Mouse (Mus musculus) testis, adult 2 months (tissue): Measurements from ENCODE around the gene Sdsl. TPM values are rescaled to one million over a fixed set of nuclear protein-coding genes. Genes with fewer than 3 reads are reported as not detected.

Source experiments
- H3K27ac ChIP-seq: fragments of 200-500 bp; 2 replicates; pipeline ENCODE4 v1.5.1; 2012; ENCODE audit warnings: low read depth, low read length; ENCODE audit not compliant: control insufficient read depth, insufficient read depth
- H3K27me3 ChIP-seq: fragments of 200-500 bp; 2 replicates; pipeline ENCODE4 v1.6.1; 2012; ENCODE audit warnings: mild to moderate bottlenecking, low read length, moderate library complexity; ENCODE audit not compliant: control insufficient read depth, insufficient read depth
- H3K36me3 ChIP-seq: fragments of 200-500 bp; 2 replicates; pipeline ENCODE4 v1.6.1; 2012; ENCODE audit warnings: mild to moderate bottlenecking, low read length; ENCODE audit not compliant: control insufficient read depth, insufficient read depth
- H3K4me1 ChIP-seq: fragments of 200-500 bp; 2 replicates; pipeline ENCODE4 v1.6.1; 2012; ENCODE audit warnings: low read length; ENCODE audit not compliant: control insufficient read depth, insufficient read depth
- H3K4me3 ChIP-seq: fragments of 200-500 bp; 2 replicates; pipeline ENCODE4 v1.5.1; 2012; ENCODE audit warnings: low read depth, mild to moderate bottlenecking, low read length, moderate library complexity, mixed read lengths; ENCODE audit not compliant: control insufficient read depth
- CTCF ChIP-seq: fragments of 200-500 bp; IDR thresholded peaks from 2 replicates; pipeline ENCODE4 v1.5.1; 2012; ENCODE audit warnings: low read depth, mild to moderate bottlenecking, inconsistent platforms, low read length, moderate library complexity; ENCODE audit not compliant: control insufficient read depth, insufficient read depth, insufficient replicate concordance
- POLR2A ChIP-seq: fragments of 200-500 bp; IDR thresholded peaks from 2 replicates; pipeline ENCODE4 v1.6.1; 2012; ENCODE audit warnings: low read depth, mild to moderate bottlenecking, inconsistent platforms, low read length, moderate library complexity; ENCODE audit not compliant: control insufficient read depth
- polyA plus RNA-seq: library from polyadenylated mRNA; depleted of rRNA; stranded (reverse); fragments of >200 nt; gene quantifications from 2 replicates; pipeline ENCODE4 v1.2.3, GENCODE M21; 2012

Sdsl gene
- polyA plus RNA-seq, 1 experiment, result 6.1 TPM

DNA sequence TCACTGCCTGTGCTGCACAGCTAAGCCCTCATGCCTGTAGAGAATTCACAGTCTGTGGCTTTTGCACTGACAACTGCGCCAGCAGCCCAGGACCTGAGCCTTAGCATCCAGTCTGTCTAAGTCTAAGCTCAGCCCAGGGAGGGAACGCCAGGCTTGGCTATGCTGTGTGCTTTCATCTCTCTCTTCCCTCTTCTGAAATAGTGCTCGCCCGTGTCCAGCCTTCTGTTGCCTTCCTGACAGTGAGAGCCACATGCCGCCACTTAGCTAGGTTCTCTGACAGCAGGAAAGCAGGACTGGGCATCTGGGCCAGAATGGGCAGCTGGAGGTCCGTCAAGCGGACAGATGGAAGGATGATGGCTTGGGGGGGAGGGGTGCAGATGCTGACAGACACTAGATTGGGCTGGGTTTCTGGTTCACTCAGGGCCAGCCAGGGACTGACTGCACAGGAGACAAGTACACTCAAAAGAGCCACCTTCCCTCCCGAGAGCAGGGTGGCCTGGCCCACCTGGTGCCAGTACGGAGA, 21.3 kb upstream of the Sdsl start:
- Histone ChIP-seq H3K27ac (no peak overlapping the region), H3K4me1 (peaks cover 4% of the 10 kb centered on the region; the same call in 1 of the 2 replicates), H3K27me3 (no peaks in the 10 kb centered on the region), H3K4me3 (no peak overlapping the region), H3K36me3 (no peaks in the 10 kb centered on the region; the same call in 1 of the 2 replicates)
- TF ChIP-seq CTCF, result no peak
- TF ChIP-seq POLR2A, result no peak

DNA sequence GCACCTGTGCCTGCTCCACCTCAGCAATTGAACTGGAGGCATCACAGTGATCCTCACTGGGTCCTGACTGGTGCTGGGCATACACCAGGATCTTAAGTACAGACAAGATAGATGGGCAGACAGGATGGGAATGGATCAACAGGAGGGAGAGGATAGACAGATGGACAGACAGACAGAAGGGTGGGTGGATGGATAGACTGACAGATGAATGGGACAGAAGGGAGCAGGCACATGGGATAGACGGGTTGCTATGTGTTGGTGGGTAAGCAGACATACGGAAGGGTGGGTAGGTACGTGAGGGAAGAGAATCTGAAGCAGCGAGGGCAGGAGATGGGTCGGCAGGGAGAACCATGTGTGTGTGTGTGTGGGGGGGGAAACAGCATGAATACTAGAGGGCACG, 20.8 kb upstream of the Sdsl start:
- Histone ChIP-seq H3K4me3 (no peak overlapping the region), H3K4me1 (peaks cover 4% of the 10 kb centered on the region; the same call in 1 of the 2 replicates), H3K27me3 (no peaks in the 10 kb centered on the region), H3K27ac (no peak overlapping the region), H3K36me3 (no peaks in the 10 kb centered on the region; the same call in 1 of the 2 replicates)
- no peak for TF ChIP-seq CTCF

DNA sequence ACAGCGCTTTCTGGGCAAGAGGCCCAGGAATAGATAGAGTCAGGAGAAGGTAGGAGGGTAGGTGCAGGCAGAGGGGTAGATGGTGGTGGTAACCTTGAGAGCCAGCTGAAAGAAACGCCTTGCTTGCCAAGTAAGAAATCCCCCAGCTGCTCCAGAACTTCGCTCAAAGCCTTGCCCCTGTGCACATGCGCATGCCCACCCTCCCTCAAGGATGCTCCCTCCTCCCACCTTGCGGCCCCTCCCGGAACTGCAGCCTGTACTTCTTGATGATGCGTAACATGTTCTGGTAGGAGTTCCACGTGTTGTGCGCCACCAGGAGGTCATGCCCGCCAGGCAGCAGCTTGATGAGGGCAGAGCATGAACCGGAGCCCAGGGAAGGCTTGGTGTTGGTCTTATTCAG, 19.8 kb upstream of the Sdsl start:
- Histone ChIP-seq H3K4me1 (peaks cover 4% of the 10 kb centered on the region; the same call in 1 of the 2 replicates), H3K4me3 (no peak overlapping the region), H3K36me3 (no peaks in the 10 kb centered on the region; the same call in 1 of the 2 replicates), H3K27ac (no peak overlapping the region), H3K27me3 (no peaks in the 10 kb centered on the region)
- TF ChIP-seq CTCF, result peak; percentile 71; the same call in 1 of the 2 replicates
- no peak for TF ChIP-seq POLR2A

DNA sequence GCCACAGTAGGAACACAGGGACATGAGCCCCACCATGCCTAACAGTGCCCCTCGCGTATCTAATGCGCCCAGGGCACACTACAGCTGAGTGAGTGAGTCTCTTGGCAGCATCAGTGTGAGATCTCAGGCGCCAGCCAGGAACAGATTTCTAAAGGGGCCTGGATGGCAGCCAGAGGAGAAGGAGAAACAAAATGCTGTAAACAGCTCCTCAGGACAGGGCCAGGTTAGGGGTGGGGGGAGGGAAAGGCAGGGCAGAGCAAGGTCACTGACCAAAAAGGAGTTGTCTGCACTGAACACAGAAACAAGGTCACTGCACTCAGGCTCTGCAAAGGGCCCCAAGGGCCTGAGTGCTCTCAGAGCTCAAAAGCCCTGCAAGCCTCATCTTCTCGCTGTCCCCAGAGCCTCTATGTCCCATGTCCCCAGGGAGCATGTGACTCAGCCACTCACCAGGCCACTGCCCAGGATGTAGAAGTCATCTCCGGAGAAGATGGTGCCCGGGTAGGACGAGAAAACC, 18.1 kb upstream of the Sdsl start:
- Histone ChIP-seq H3K27me3 (no peaks in the 10 kb centered on the region), H3K36me3 (no peaks in the 10 kb centered on the region; the same call in 1 of the 2 replicates), H3K4me3 (no peak overlapping the region), H3K4me1 (peaks cover 4% of the 10 kb centered on the region; the same call in 1 of the 2 replicates), H3K27ac (no peak overlapping the region)
- TF ChIP-seq POLR2A, result no peak
- no peak for TF ChIP-seq CTCF

DNA sequence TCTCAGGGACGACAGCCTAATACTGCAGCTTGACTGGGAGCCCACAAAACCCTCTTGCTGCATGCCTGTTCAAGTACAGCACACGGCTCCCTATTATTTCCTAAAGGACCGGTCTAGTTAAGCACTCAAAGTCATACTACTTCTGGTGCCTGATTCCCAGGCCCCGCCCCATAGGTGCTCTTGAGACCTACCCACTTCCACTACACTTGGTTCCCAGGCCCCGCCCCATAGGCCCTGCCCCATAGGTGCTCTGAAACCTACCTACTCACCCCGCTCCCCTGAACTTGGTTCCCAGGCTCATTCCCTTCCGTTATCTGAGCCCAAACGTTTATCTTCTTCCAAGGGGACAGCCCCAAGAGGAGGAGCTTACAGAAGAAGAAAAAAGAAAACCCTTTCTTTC, 15.2 kb upstream of the Sdsl start:
- Histone ChIP-seq H3K4me3 (no peak overlapping the region), H3K36me3 (no peaks in the 10 kb centered on the region; the same call in 1 of the 2 replicates), H3K27me3 (no peaks in the 10 kb centered on the region), H3K27ac (no peak overlapping the region), H3K4me1 (peaks cover 2% of the 10 kb centered on the region; the same call in 1 of the 2 replicates)
- no peak for TF ChIP-seq CTCF
- no peak for TF ChIP-seq POLR2A

DNA sequence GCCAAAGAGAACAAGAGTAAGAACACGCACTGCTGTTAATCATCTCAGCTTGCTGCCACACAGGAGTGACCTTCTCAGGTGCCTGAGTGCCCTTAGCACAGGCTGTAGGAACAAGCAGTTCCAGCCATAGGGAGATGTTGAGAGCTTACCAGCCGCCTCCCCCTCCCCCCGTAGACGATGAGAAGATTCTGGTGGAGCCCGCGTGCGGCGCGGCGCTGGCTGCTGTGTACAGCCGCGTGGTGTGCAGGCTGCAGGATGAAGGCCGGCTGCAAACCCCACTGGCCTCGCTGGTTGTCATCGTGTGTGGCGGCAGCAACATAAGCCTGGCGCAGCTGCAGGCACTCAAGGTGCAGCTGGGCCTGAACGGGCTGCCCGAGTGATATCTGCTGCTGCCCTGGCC, 10.8 kb upstream of the Sdsl start:
- TF ChIP-seq POLR2A, result no peak
- no peak for TF ChIP-seq CTCF
- no peaks in the 10 kb centered on the region for H3K27me3 ChIP-seq
- no peaks in the 10 kb centered on the region; the same call in 1 of the 2 replicates for H3K36me3 ChIP-seq
- H3K27ac ChIP-seq, result no peak overlapping the region
- no peaks in the 10 kb centered on the region for H3K4me1 ChIP-seq
- no peak overlapping the region for H3K4me3 ChIP-seq

DNA sequence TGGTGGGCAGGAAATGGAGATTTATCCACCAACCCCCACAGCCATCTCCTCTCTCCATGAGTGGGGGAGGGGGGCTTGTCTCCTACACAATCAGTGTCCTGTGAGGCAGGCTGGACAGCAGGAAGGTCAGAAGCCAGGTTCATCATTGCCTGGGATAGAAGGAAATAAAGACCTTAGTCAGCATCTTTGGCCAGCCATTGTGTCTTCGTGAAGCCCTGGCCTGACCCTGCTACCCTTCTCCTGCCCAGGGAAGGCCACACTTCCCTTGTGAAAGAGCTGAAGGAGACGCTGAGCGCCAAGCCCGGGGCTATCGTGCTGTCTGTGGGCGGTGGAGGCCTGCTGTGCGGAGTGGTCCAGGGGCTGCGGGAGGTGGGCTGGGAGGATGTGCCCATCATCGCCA, 8.6 kb upstream of the Sdsl start:
- H3K4me3 ChIP-seq, result no peak overlapping the region
- H3K36me3 ChIP-seq, result no peaks in the 10 kb centered on the region
- H3K4me1 ChIP-seq, result peaks cover 4% of the 10 kb centered on the region; the same call in 1 of the 2 replicates
- TF ChIP-seq POLR2A, result no peak
- TF ChIP-seq CTCF, result no peak
- H3K27ac ChIP-seq, result no peak overlapping the region
- no peaks in the 10 kb centered on the region; the same call in 1 of the 2 replicates for H3K27me3 ChIP-seq

DNA sequence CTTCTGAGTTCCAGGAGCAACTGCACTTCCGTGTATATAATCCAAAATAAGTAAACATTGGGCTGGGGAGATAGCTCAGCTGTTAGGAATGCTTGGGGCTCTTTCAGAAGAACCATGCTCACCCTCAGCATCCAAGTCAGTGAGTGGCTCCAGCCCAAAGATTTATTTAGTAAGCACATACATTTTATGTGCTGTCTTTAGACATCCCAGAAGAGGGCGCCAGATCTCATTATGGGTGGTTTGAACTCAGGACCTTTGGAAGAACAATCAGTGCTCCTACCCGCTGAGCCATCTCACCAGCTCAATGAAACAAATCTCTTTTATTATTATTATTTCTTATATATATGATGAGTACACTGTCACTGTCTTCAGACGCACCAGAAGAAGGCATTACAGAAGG, 6.9 kb upstream of the Sdsl start:
- Histone ChIP-seq H3K27me3 (no peaks in the 10 kb centered on the region; the same call in 1 of the 2 replicates), H3K4me1 (peaks cover 5% of the 10 kb centered on the region; the same call in 1 of the 2 replicates), H3K36me3 (no peaks in the 10 kb centered on the region), H3K27ac (no peak overlapping the region), H3K4me3 (no peak overlapping the region)
- TF ChIP-seq POLR2A, result no peak
- TF ChIP-seq CTCF, result no peak
